Mouse (Mus musculus) right cerebral cortex, adult 18-20 months (tissue): ENCODE measurements around the gene Lmbr1l.
A peak's percentile ranks its signal among the peaks of the same experiment; 100 is the strongest.

Experiments used
- DNase-seq: peaks from one replicate; pipeline ENCODE4 v3.0.0; 2022; ENCODE audit warnings: mixed read lengths

Lmbr1l gene

DNA sequence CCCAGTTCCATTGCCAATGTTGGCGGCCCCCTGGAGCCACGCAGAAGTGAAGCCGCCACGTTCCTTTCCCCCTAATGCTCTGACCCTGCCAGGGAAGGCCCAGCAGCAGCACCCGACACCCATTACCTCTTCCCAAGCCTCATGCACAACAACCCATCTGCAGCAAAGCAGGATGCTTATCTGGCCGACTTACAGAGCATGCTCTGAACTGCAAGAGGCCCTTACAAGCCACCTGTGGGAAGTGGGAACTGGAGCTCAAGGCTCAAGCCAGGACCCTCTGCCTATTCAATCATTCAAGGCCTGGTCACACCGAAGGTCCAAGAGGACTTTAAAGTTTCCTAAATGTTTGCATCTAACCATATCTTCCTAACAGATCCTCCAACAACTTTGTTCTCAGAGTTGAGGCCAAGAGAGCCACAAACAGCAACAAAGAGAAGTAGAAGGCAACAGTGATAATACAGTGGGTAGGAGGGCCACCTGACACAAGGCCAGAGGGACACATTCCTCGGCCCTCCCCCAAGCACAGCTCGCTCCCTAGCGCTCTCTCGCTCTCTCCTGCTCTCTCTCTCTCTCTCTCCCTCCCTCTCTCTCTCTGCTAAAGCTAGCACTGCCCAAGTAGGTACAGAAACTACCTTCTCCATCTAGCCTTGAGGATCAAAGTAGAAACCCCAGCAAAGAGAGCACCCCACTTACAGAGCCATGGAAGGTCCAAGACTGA, 49.5 kb downstream of the Lmbr1l start:
- no peak for DNase-seq

DNA sequence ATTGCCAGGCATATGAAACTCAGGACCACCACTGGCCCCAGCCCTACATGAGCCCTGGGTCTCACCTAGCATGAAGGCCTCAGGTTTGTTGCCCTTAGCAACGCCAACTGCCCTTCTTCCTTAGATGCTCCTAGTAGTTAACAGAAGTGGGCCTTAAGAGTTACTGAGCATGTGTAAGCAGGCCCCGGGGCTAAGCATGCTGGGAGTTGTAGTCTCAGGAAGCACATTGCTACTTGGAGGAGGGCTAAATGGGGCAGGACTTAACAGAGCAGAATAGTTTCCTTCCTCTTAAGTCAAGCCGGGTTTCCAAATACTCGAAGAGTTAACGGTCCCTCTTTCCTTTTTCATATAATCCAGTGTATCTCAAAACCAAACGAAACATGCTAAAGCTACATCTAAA, 50.7 kb downstream of the Lmbr1l start:
- DNase-seq, result peak; percentile 74

DNA sequence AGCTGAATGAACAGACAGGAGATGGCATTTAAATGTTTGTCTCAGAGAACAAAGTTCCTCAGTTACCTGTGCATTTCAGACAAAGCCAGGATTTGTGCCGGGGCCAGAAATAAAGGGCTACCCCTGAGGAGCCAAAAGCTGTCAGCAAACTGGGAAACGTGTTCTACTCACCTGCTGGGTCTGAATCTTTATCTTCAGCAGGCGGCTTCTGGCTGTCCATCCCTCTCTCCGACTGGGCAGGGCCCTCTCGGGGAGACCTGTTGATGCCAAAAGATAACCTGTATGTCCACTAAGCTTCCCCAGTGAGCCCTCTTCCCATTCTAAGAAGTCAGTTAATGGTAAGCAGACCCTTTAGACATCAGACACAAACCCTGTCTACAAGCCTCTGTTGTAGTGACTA, 51.5 kb downstream of the Lmbr1l start:
- DNase-seq, result no peak

DNA sequence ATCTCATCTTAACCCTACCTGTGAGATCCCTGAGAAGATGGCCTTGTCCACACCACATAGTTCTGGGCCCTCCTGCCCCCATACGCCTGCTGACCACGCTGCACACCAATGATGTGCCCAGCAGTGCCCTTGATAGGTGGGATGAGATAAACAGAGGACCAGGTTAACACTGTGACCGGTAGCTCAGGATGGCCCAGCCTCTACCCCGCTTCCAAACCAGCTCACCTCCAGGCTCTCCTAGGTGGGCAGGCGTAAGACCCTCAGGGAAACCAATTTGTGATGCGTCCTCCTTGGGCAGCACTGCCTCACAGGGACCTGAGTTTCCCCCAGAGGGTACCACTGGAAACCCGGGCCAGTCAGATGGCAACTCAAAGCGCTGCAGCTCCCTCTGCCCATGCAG, 52.3 kb downstream of the Lmbr1l start:
- DNase-seq, result no peak

DNA sequence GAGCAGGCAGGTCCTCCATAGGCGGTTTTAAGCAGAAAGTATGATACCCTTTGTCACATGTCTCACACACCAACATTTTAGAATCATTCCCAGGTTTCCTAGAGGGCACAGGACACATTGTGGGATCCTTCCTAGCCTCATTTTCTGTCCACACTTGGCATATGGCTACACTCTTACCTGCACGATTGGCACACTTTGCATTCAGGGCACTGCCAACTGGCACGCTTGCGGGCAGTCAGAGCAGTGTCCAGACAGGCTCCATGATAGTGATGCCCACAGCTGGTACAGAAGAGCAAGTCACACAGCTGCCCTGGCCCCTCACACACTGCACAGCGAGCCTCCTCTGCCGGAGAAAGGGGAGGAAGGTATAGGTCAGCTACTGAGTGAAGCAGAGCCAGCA, 53.1 kb downstream of the Lmbr1l start:
- no peak for DNase-seq

DNA sequence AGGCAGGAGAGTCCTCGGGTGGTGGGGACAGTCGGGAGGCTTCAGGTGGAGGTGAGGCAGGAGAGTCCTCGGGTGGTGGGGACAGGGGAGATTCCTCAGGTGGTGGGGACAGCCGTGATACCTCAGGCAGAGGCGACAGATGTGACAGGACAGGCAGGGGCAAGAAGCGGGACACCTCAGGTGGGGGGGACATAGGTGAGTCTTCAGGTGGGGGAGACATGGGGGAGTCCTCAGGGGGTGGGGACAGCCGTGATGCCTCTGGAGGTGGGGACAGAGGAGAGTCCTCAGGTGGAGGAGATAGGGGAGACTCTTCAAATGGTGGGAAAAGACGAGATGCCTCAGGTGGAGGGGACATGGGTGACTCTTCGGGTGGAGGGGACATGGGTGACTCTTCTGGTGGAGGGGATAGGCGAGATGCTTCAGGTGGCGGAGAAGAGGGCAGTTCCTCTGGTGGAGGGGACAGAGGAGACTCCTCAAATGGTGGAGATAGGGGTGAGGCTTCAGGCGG, 54.5 kb downstream of the Lmbr1l start:
- no peak for DNase-seq

DNA sequence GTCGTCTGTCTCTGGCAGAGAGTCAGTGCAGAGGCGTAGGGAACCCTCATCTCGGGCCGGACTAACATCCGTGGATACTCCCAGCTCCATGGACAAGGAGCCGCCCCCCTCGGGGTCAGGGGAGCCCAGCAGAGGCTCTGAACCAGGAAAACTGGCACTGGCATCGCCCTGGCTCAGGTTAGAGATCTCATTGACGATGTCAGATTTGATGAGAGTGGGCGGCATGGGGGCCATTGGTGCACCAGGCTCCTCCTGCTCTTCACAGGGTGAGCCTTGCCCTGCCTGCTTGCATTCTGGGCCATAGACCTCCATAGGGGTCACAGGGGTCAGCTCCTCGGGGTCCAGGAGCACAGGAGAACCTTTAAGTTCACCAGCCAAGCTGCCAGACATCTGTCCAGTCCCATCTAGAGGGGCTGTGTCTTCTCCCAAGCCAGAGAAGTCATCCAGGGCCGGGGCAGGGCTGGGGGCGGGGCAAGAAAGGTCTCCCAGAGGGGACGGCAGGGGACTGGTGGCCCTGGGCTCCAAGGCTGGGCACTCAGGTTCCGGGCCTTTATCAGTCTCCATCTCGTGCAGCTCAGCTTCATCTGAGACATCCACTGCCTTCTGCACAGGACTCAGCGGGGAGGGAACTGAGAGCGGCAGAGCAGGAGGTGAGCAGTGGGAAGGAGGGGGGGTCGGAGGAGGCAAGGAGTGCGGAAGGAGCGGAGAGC, 56.2 kb downstream of the Lmbr1l start:
- no peak for DNase-seq

DNA sequence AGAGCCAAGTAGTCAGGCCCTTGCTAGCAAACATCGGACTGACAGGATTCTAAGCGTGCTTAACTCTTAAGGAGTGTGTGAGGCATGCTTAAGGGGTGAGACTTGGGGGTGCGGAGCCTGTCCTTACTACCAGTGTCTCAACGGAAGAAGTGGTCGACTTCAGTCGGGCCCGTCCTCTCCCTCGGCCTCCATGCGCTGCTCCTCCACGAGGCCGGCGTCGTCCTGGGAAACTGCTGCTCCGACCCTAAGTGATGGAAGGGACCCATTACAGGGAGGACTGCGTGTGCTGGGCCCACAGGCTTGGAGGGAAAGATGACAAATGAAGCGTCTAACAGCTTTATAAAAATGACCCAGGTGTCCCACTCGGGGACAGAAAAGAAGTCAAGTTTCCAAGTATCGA, 57.1 kb downstream of the Lmbr1l start:
- no peak for DNase-seq

DNA sequence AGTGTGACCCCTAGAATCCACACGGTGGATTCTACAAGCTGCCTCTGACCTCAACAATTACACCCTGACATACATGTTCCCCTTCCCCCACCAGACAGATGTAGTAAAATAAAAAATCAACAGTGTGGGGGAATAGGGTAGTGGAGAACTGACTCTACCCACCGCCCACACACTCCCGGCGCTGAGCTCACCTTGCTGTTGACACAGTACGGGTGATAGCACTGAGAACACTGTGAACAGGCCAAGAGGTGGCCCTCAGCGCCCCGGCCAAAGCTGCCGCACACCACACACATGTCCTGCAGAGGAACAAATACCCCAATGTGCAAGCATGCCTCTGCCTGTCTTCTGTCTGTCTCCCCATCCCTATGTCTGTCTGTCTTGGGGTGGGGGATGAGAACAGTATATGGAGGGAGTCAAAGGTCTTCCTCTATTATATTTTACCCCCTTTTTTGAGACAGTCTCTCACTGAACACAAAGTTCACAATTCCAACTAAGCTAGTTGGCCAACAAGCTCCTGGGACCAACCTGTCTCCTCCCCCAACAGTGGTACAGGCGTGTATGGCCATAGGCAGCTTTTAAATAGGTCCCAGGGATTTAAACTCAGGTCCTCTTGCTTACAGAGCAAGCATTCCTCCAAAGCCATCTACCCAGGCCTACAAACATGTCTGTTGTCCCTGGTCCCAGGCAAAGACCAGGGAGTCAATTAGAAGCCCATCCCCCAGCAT, 58.5 kb downstream of the Lmbr1l start:
- no peak for DNase-seq

DNA sequence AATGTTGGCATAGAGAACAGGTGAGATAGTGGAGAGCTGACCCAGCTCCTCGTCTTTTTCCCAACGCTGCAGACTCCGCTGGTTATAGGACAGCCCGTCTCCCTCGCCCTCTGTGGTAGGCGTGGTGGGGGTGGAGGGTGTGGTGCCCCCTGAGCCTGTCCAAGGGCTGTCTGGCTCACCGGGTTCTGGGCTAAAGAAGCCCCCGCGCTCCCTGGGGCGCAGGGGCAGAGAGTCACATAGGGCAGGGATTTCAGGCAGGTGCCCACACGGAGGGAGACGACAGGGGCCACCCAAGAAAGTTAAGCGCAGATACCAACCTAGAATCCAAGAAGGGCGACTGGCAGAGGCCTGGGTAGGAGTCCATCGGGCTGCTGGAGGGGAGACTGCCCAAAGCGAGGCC, 63.8 kb downstream of the Lmbr1l start:
- DNase-seq, result no peak
